Mouse (Mus musculus): ENCODE results near the gene Ppid. TPM values are rescaled to one million over a fixed set of nuclear protein-coding genes. Genes with fewer than 3 reads are reported as not detected.

Gene Ppid
- polyA plus RNA-seq, 1 experiment from 2014 or later, result 119 TPM

GRCm38 (mm10) chr3:79628561-79629415, 37.6 kb downstream of the Ppid start, which contains the start of gene 4930579G24Rik:
Gene 4930579G24Rik (plus strand): TSS chr3:79629079.
- Histone ChIP-seq H3K27ac (ENCODE audit: low read length) (peak within 1 kb of the TSS; percentile 92), H3K9me3 (replicated peaks; ENCODE audit: control insufficient read depth, low read length) (no peaks in the 10 kb centered on the region), H3K27me3 (ENCODE audit: control insufficient read depth, insufficient read depth, low read length) (no peaks in the 10 kb centered on the region), H3K36me3 (ENCODE audit: control insufficient read depth, insufficient read depth) (peaks cover 19% of the 10 kb centered on the region), H3K4me1 (ENCODE audit: control insufficient read depth, insufficient read depth, low read length) (peaks cover 9% of the 10 kb centered on the region), H3K4me2 (ENCODE audit: low read depth, low read length) (peak within 1 kb of the TSS; percentile 89), H3K4me3 (ENCODE audit: low read length) (peak within 1 kb of the TSS; percentile 96), H3K9ac (ENCODE audit: low read length) (peak within 1 kb of the TSS; percentile 92)
- ATAC-seq (replicated peaks; ENCODE audit: extremely low read depth, insufficient read depth, low FRiP score), result peak; percentile 98
- under 1% methylated on average over 60 of the region's 60 CpGs for WGBS

GRCm38 (mm10) chr3:79629416-79629730, 38.2 kb downstream of the Ppid start, which contains the start of gene Etfdh:
Gene Etfdh (minus strand): TSS chr3:79629500.
- under 1% methylated on average over 11 of the region's 11 CpGs for WGBS
- no peaks in the 10 kb centered on the region for H3K27me3 ChIP-seq (ENCODE audit: control insufficient read depth, insufficient read depth, low read length)
- H3K4me2 ChIP-seq (ENCODE audit: low read depth, low read length), result peak within 1 kb of the TSS; percentile 89
- peak within 1 kb of the TSS; percentile 92 for H3K9ac ChIP-seq (ENCODE audit: low read length)
- ATAC-seq (replicated peaks; ENCODE audit: extremely low read depth, insufficient read depth, low FRiP score), result peak; percentile 29
- no peaks in the 10 kb centered on the region for H3K9me3 ChIP-seq (replicated peaks; ENCODE audit: control insufficient read depth, low read length)
- peaks cover 20% of the 10 kb centered on the region for H3K36me3 ChIP-seq (ENCODE audit: control insufficient read depth, insufficient read depth)
- peaks cover 9% of the 10 kb centered on the region for H3K4me1 ChIP-seq (ENCODE audit: control insufficient read depth, insufficient read depth, low read length)
- peak within 1 kb of the TSS; percentile 96 for H3K4me3 ChIP-seq (ENCODE audit: low read length)
- peak within 1 kb of the TSS; percentile 92 for H3K27ac ChIP-seq (ENCODE audit: low read length)

GRCm38 (mm10) chr3:79652129-79652528, 61.0 kb downstream of the Ppid start:
- H3K9ac ChIP-seq (ENCODE audit: low read length), result no peak overlapping the region
- WGBS, result 84% methylated on average over 6 of the region's 6 CpGs
- no peaks in the 10 kb centered on the region for H3K4me1 ChIP-seq (ENCODE audit: control insufficient read depth, insufficient read depth, low read length)
- no peaks in the 10 kb centered on the region for H3K27me3 ChIP-seq (ENCODE audit: control insufficient read depth, insufficient read depth, low read length)
- H3K4me2 ChIP-seq (ENCODE audit: low read depth, low read length), result no peak overlapping the region
- H3K9me3 ChIP-seq (replicated peaks; ENCODE audit: control insufficient read depth, low read length), result no peaks in the 10 kb centered on the region
- H3K36me3 ChIP-seq (ENCODE audit: control insufficient read depth, insufficient read depth), result no peaks in the 10 kb centered on the region
- H3K4me3 ChIP-seq (ENCODE audit: low read length), result no peak overlapping the region
- ATAC-seq (replicated peaks; ENCODE audit: extremely low read depth, insufficient read depth, low FRiP score), result no peak
- no peak overlapping the region for H3K27ac ChIP-seq (ENCODE audit: low read length)

Other genes with a start within 250 kb of the Ppid start
- gene Fnip2, start 23.5 kb upstream of the Ppid start, polyA plus RNA-seq (2015; fragmentation: Nextera tagmentation; extraction: Ambion mirVana), result 2.6 and 2.7 TPM in 2 replicates
- 21.6 and 27.6 TPM in 2 replicates for gene 4930579G24Rik, start 37.7 kb downstream of the Ppid start, polyA plus RNA-seq (2015; fragmentation: Nextera tagmentation; extraction: Ambion mirVana)
- gene Etfdh, start 38.2 kb downstream of the Ppid start, polyA plus RNA-seq (2015; fragmentation: Nextera tagmentation; extraction: Ambion mirVana), result 227 and 228 TPM in 2 replicates
- gene Rxfp1, start 146.5 kb downstream of the Ppid start, polyA plus RNA-seq (2015; fragmentation: Nextera tagmentation; extraction: Ambion mirVana), result 12.4 and 15.1 TPM in 2 replicates

All from heart, embryonic 16.5 days (tissue).